Mouse (Mus musculus) myocyte (in vitro differentiated cells): Measurements from ENCODE around the gene Zbbx. TPM values are rescaled to one million over a fixed set of nuclear protein-coding genes. Genes with fewer than 3 reads are reported as not detected.

Source experiments
- H3K27me3 ChIP-seq: one replicate; pipeline ENCODE4 v1.6.1; 2011; ENCODE audit not compliant: control insufficient read depth, insufficient read depth, insufficient read length
- H3K36me3 ChIP-seq: one replicate; pipeline ENCODE4 v1.6.1; 2011; ENCODE audit not compliant: control insufficient read depth, insufficient read depth
- H3K4me2 ChIP-seq: one replicate; pipeline ENCODE4 v1.6.1; 2011; ENCODE audit warnings: low read depth, control low read depth
- H3K4me3 ChIP-seq: one replicate; pipeline ENCODE4 v1.5.1; 2011; ENCODE audit warnings: mild to moderate bottlenecking, control low read depth, moderate library complexity
- H3K79me2 ChIP-seq: one replicate; pipeline ENCODE4 v1.6.1; 2011; ENCODE audit not compliant: control insufficient read depth, insufficient read depth
- H3ac ChIP-seq: one replicate; pipeline ENCODE4 v1.6.1; 2011; ENCODE audit not compliant: control insufficient read depth, insufficient read length
- CEBPB ChIP-seq: IDR thresholded peaks from 2 replicates; pipeline ENCODE4 v1.6.1; 2011; ENCODE audit warnings: mild to moderate bottlenecking, moderate library complexity; ENCODE audit not compliant: poor library complexity, insufficient read depth, severe bottlenecking
- E2F4 ChIP-seq: IDR thresholded peaks from one replicate; pipeline ENCODE4 v1.6.1; 2011; ENCODE audit warnings: mild to moderate bottlenecking, control low read depth, moderate library complexity; ENCODE audit not compliant: insufficient read depth
- MYOD1 ChIP-seq, 3 experiments: IDR thresholded peaks; one replicate each; pipeline ENCODE4 v1.6.1; 2011; ENCODE audit warnings: control low read depth in 2 of 3, low read depth in 2 of 3, mild to moderate bottlenecking in 2 of 3, moderate library complexity in 1 of 3; ENCODE audit not compliant: insufficient read length in 2 of 3, control insufficient read depth in 1 of 3
- MYOG ChIP-seq, 3 experiments: IDR thresholded peaks; one replicate each; pipeline ENCODE4 v1.6.1; 2011; ENCODE audit warnings: control low read depth in 2 of 3, low read depth in 2 of 3, mild to moderate bottlenecking in 2 of 3; ENCODE audit not compliant: insufficient read length in 2 of 3, control insufficient read depth in 1 of 3, insufficient read depth in 1 of 3
- POLR2A ChIP-seq: IDR thresholded peaks from one replicate; pipeline ENCODE4 v1.6.1; 2011; ENCODE audit warnings: low read depth, mild to moderate bottlenecking, control low read depth, moderate library complexity; ENCODE audit not compliant: insufficient read length
- POLR2AphosphoS2 ChIP-seq: IDR thresholded peaks from one replicate; pipeline ENCODE4 v1.6.1; 2011; ENCODE audit warnings: low read depth, control low read depth; ENCODE audit not compliant: insufficient read length
- REST ChIP-seq: IDR thresholded peaks from one replicate; pipeline ENCODE4 v1.6.1; 2011; ENCODE audit warnings: mild to moderate bottlenecking, control low read depth, moderate library complexity; ENCODE audit not compliant: insufficient read depth, insufficient read length
- SRF ChIP-seq: IDR thresholded peaks from one replicate; pipeline ENCODE4 v1.6.1; 2011; ENCODE audit warnings: low read depth; ENCODE audit not compliant: control insufficient read depth, insufficient read length
- TCF12 ChIP-seq: IDR thresholded peaks from one replicate; pipeline ENCODE4 v1.6.1; 2011; ENCODE audit warnings: mild to moderate bottlenecking, control low read depth; ENCODE audit not compliant: poor library complexity, insufficient read depth, severe bottlenecking
- TCF3 ChIP-seq: IDR thresholded peaks from one replicate; pipeline ENCODE4 v1.6.1; 2011; ENCODE audit warnings: low read depth, control low read depth; ENCODE audit not compliant: insufficient read length
- USF1 ChIP-seq: IDR thresholded peaks from one replicate; pipeline ENCODE4 v1.6.1; 2011; ENCODE audit warnings: low read depth, mild to moderate bottlenecking, control low read depth, moderate library complexity
- polyA plus RNA-seq: library from polyadenylated mRNA; unstranded; fragments of >200 nt; fragmentation: generic; extraction: Trizol; gene quantifications from one replicate; pipeline ENCODE4 v1.2.1, GENCODE M21; 2012; ENCODE audit warnings: missing spikeins

The Zbbx gene
- polyA plus RNA-seq, 1 experiment, result not detected

GRCm38 (mm10) chr3:75085762-75086161 lies 79.1 kb downstream of the Zbbx start:
- no peak overlapping the region for H3K4me3 ChIP-seq
- H3K4me2 ChIP-seq, result no peak overlapping the region
- no peaks in the 10 kb centered on the region for H3K79me2 ChIP-seq
- no peaks in the 10 kb centered on the region for H3K27me3 ChIP-seq
- TF ChIP-seq SRF, result no peak
- TF ChIP-seq USF1, result no peak
- H3ac ChIP-seq, result no peak overlapping the region
- H3K36me3 ChIP-seq, result no peaks in the 10 kb centered on the region

- Histone ChIP-seq H3ac (no peak overlapping the region), H3K4me2 (no peak overlapping the region), H3K36me3 (no peaks in the 10 kb centered on the region), H3K79me2 (no peaks in the 10 kb centered on the region), H3K4me3 (no peak overlapping the region), H3K27me3 (no peaks in the 10 kb centered on the region)
- TF ChIP-seq MYOG (IDR thresholded peaks at IDR 0.05; ENCODE audit: control insufficient read depth in 1 of 3, insufficient read depth in 1 of 3, insufficient read length in 2 of 3, low read depth in 2 of 3) (no peak), TCF12 (no peak), CEBPB (no peak), USF1 (no peak), MYOD1 (IDR thresholded peaks at IDR 0.05; ENCODE audit: control insufficient read depth in 1 of 3, insufficient read length in 2 of 3, low read depth in 2 of 3) (no peak), TCF3 (no peak), POLR2A (no peak), REST (no peak), SRF (no peak), POLR2AphosphoS2 (no peak), E2F4 (no peak)
Observed at GRCm38 (mm10) chr3:75078906-75079305, 85.9 kb downstream of the Zbbx start.

- Histone ChIP-seq H3K36me3 (no peaks in the 10 kb centered on the region), H3K4me2 (no peak overlapping the region)
- TF ChIP-seq POLR2AphosphoS2 (no peak), TCF12 (no peak), MYOD1 (IDR thresholded peaks at IDR 0.05; ENCODE audit: control insufficient read depth in 1 of 3, insufficient read length in 2 of 3, low read depth in 2 of 3) (no peak)
Observed at GRCm38 (mm10) chr3:75009701-75010100, 155.1 kb downstream of the Zbbx start.

More at GRCm38 (mm10) chr3:75009701-75010100, 155.1 kb downstream of the Zbbx start:
- no peaks in the 10 kb centered on the region for H3K79me2 ChIP-seq
- no peaks in the 10 kb centered on the region for H3K27me3 ChIP-seq
- H3ac ChIP-seq, result no peak overlapping the region
- no peak overlapping the region for H3K4me3 ChIP-seq

Other genes starting within 250 kb of the Zbbx start
- not detected for gene Serpini2, start 105.0 kb upstream of the Zbbx start, polyA plus RNA-seq